Mouse (Mus musculus) embryo, embryonic 11 days (tissue): Measurements from ENCODE around the gene Pola2.

ENCODE experiments used
- DNase-seq: peaks from one replicate; pipeline ENCODE4 v3.0.0-alpha.2; 2015

Gene Pola2

DNA sequence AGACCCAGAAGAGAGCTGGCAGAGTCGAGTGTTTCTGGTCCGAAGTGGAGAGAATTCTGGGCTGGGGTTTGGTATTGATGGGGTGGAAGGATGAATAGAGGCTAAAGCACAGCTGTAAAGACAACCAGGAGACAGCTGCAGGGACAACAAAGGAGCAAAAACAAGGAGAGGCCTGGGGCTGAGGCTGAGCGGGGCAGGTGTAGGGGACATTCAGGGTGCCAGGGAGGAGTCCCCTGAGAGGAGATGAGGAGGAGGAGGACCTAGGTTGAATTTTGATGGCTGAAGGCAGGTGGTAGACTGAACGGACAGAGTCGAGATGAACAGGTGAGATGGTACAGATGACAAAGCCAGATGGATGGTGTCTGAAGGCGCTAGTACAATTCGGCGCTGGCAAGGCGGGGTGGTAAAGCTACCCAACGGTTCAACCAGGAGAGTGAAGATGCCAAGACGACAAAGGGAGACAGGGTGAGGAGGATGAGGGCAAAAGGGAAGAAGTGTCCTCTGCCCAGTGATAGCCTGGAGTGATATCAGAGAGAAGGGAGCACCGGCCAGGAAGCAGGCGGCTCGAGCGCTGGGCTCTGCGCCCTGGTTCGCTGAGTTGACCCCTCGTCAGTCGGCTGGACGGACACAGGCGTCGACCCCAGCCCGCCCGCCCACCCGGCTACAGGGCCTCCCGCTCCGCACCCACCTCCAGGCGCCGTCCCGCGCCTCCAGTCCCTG is 70.6 kb downstream of the Pola2 start:
- no peak for DNase-seq

GRCm38 (mm10) chr19:5892735-5893134 is 71.3 kb downstream of the Pola2 start:
- no peak for DNase-seq

GRCm38 (mm10) chr19:5892262-5892661 is 71.7 kb downstream of the Pola2 start:
- no peak for DNase-seq

DNA sequence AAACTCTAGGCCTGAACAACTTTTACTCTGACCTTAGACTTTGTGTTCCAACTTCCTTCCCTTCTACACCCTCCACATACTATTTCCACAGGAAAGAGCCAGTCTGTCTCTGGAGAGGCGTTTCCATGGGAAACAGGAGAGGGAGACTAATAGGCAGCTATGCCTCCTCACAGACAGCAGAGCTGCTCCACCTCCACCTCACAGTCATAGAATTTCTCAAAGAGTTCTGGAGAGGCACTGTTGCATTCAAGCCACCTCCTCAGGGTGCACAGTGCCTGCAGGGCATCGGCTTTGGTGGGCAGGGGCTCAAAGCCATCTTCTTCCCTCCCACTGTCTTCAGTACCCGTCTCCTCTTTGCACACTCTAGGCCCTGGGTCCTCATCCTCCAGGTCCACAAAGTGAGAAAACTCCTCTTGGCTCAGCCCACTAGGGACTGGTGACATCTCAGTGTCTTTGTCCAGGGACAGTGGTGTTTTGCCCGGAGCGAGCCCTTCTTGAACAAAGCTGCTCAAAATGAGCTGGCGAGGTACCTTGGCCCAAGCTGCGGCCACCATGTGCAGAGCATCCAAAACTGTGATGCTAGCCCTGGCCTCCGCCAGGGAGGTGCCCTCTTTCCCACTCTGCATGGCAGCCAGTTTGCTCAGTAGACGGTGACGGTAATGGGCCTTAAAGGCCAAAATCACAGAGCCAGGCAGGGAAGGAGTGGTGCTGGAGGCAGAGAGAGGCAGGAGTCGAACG is 72.3 kb downstream of the Pola2 start:
- DNase-seq, result no peak
